Mouse (Mus musculus) MN1 (cell line): ENCODE results near the gene Clca3b.
"Not testable (repeated sequence)": the region's sequence is repeated elsewhere in the genome, so short reads cannot be mapped to it uniquely, and the experiment has no call there.

Source experiments
- DNase-seq: peaks from one replicate; pipeline ENCODE4 v3.0.0-alpha.2; 2016; ENCODE audit warnings: low spot score

Clca3b gene

DNA sequence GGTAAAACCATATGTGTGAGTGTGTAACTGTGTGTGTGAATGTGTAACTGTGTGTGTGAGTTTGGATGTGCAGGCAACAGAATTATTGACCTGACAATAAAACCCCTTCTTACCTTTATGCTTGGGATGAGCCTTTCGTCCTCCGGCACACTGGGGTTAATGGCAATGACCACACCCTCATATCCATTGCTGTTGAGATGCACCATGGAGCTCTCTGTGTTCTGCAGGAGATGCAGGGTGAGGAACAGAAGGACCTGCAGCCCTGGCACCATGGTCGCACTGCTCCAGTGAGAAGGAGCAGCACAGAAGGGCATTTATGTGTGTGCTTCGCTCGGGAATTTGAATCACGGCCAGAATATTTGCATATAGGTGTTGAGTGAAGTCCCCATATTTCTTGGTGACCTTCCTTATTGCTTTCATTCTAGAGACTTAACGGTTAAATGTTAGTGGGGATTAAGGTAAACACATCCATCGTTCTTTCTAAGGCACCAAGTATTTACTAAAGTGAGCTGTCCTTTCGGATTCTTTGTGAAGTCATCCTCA lies at the start of gene Clca3b:
TSS of gene Clca3b (minus strand) at position 344 of the 543 bp plus-strand sequence.
- not testable (repeated sequence) for DNase-seq

DNA sequence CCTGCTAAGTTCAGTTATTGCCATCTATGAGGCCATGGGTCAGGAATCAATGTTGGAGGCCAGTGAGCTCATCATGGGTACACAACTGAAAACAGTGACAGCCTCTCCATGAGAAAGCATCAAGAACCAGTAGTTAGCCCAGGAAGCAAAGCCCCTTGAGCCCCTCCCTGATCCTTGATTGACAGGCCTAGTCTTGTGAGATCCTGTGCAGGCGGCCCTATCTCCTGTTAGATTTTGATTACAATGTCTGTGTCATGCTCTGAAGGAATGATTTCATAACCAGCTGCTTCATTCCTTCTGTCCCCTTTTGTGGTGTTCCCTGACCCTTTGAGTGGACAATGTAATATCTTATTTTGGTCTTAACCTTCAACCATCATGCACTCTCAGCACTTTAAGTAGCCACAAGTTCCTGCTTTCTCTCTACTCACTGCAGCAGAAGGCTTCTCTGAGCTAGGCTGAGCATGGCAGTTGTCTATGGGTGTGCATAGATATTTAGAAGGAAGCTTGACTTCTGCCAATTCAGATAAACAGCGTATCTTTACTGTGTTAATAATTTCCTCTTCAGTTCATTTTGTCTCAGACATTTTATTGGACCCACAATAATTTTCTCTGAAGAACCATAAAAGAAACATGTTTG lies 48.0 kb upstream of the Clca3b start:
- DNase-seq = no peak

DNA sequence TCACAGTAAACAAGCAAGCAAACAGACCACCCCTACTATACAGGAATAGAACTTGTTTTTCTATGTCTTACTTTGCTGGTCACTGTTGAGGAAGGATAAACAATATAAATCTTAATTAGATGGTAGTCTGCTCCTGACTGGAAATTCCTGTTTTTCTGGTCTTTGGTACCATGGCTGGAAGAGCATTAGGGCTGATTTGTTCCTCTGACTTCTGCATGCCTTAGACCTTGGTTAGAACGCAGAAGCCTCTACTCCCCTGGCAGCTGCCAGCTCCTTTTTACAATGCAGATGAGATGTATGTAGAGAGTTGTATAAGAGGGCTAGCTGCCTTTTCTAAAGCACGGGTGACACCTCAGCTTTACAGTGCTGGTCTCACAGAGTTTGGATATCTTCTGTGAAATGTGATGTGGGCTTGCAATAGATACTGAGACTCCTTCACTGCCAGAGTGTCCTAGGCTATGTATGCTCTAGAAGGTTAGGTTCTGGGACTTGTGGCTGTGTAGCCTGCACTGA lies 41.1 kb upstream of the Clca3b start:
- DNase-seq = no peak

DNA sequence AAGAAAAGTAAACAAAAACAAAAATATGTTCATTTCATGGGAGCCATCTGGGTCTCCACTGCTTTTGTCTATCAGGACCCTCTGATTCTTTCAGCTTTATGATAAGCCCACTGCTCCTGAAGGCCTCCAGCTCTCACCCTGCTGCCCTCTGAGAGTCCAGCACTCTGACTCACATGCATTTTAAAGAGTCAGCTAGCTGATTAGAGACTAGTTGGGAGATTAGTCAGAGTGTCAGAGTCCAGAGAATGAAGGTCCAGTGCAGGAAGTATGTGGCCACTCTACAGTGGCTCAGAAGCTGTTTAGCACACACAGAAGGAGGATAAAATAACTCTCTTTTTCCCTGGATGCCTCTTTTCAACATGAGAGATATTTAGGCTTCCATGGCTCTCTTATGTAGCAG lies 37.8 kb upstream of the Clca3b start:
- no peak for DNase-seq

DNA sequence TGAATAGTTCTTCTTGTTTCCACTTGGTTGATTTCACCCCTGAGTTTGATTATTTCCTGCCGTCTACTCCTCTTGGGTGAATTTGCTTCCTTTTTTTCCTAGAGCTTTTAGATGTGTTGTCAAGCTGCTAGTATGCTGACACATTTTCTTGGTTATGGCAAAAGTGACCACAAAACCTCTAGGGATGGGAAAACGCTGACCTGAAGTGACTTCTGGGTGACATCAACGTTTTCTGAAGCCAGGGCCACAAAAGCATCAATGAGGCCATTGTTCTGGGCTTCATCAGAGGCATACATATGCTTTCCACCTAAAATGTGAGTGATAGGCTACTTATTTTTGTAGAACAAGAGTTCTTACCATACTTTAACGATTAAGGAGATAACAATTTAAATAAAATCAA lies 22.9 kb upstream of the Clca3b start:
- not testable (repeated sequence) for DNase-seq

DNA sequence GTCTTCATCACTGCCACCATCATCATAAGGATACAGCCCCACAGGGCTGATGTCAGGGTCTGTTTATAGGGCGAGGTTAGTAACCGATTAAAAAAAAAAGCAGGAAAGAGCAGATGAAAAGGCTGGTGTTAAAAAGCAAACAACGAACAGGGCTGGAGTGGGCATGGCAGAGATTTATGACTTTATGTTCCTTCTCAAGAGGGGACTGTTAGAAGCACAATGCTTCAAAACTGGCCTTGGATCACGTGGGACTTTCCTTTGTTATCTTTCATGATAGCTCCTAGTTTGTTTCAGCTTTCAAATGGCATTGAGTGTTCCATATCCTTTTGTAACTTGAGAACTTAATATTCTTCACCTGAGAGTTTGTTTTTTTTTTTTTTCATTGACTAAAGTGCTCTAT lies 427 bp upstream of the Clca3b start:
- no peak for DNase-seq

DNA sequence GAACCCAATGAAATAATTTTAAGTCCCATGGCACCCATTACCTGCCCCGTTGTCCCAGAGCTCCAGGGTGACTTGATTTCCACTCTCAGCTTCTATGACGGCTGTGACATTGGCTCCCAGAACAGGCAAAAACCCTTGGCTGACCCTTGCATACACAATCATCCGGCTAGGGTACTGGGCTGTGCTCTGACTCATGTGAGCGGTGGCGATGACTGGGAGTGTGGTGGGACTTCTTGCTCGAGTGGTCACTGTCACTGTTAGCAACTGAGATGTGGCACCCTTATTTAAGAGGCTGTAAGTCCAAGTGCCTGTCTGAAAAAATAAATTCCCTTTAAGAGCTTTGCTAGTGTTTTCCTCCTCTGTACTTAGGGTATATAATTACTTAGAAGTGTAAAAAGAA lies 21.9 kb downstream of the Clca3b start:
- no peak for DNase-seq

DNA sequence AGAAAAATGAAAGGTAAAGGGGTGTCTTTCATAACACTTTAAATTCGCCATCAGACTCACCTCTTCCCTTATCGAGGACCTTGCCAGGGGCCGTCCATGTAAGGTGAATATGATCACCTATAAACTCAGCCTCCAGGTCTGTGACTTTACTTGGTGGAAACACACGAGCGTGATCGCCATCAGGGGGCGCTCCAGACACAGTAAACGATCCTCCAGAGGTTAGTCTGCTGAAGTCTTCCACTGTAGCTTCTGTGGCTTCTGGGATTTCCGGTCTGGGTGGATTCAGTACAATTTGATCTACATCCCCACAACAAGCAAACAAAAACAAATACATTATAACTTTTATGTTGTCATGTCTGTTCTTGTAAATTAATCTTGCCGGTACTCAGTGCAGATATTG lies 24.0 kb downstream of the Clca3b start:
- DNase-seq = peak; percentile 68

DNA sequence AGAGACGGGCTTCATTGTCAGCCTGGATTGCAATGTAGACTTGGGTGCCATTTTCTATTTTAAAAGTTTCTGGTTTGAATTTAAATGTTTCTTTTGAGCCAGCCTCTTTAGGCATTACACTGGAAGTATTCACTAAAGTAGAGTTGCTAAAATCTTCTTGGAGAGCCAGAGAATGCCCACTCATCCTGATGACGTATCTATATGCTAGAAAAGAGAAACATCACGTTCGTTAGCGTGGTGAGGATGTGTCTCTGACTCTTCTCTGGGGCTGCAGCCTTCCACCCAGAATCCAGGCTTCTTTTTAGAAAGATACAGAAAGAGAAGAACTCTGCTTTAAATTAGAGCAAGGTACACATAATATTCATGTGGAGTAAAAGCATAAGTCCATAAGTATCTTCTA lies 25.8 kb downstream of the Clca3b start:
- DNase-seq = no peak

DNA sequence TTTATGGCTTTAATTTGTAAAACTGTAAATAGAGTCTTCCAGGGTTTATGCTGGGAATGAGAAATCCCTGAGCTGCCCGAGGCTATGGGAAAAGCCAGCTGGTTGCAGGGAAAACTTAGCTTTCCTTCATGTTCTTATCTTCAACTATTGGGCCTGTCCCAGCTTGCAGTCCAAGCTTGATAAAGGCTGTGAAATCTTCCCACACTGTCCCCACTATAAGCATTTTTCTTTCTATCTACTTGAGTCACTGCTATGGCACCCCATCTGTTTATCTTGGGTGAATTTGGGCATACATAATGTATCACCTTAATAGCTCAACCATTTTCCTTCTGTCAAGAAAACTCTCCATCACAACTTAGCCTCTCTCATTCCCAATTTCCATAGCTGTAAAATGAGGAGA lies 28.5 kb downstream of the Clca3b start:
- no peak for DNase-seq

DNA sequence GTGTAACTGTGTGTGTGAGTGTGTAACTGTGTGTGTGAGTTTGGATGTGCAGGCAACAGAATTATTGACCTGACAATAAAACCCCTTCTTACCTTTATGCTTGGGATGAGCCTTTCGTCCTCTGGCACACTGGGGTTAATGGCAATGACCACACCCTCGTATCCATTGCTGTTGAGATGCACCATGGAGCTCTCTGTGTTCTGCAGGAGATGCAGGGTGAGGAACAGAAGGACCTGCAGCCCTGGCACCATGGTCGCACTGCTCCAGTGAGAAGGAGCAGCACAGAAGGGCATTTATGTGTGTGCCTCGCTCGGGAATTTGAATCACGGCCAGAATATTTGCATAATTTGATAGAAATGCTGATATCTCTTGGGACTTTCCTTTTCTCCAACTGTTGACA lies 29.9 kb downstream of the Clca3b start, which contains the start of gene Clca3a2:
TSS of gene Clca3a2 (minus strand) at position 276 of the 400 bp plus-strand sequence.
- not testable (repeated sequence) for DNase-seq

DNA sequence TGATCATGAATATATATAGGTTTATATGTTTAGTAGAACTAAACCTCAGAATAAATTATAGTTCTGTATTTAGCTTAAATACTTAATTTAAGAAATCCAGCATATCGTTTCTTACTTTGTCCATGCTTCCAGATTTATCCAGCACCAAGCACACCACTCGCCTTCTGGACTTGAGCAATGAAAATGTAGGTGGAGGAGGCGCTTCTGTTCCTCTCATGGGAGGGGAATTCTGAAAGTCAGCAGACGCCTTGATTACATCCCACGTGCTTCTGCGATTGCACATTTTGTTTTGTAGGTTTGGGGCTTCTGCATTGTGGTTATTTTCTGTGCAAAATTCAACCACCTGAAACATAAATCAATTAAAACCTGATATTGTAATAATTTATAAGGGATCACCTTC lies 35.8 kb downstream of the Clca3b start:
- DNase-seq = not testable (repeated sequence)

DNA sequence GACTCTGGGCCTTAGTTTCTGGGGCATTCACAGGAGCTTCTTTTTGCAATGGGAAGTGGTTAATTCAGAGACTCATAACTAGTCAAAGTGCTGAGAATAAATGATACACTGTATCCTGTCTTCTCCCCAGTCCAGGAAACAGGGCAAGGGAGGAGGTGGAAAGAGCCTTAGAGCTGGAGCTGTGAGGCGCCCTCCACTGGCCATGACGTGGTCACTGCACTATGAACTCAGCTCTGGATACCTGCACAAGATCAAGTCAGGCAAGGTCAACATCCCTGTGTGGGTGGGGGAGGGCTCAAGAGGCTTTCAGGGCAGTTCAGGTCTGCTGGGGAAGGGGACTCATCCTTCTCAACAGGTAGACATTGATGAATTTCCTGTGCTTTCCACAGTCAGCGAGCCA lies 37.3 kb downstream of the Clca3b start:
- DNase-seq = no peak

DNA sequence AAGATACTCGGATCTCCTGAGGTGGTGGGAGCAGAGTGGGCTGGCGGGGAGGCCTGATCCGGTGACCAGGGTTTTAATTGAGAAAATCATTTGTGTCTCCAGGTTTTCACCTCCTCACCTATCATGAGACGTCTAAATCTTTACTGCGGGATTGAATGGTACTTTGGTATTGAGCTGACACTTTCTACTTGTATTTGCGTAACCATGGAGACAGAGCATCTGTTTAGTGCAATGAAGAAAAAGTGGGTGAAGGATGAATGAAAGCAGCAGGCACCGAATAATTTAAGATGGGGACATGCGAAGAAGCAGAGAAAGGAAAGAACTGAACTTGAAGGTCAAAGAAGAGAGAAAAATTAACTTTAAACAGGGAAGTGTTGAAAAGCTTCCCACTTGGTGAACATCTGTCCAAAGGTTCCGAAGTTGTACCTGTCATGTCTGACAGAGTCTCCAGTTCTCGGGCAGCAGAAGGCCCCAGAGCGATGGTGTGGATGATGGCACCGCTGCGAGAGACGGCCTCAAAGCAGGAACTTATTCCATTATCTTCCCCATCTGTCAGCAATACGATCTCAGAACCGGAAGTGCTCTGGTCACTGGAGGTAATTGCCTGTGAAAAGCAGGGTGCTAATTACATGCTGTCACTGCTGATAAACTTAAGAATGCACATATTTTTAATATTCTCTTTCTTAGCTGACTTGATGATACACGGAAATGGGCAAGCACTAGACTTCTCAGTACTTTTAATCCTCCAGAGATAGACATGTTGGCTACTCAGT lies 40.8 kb downstream of the Clca3b start:
- DNase-seq = not testable (repeated sequence)

DNA sequence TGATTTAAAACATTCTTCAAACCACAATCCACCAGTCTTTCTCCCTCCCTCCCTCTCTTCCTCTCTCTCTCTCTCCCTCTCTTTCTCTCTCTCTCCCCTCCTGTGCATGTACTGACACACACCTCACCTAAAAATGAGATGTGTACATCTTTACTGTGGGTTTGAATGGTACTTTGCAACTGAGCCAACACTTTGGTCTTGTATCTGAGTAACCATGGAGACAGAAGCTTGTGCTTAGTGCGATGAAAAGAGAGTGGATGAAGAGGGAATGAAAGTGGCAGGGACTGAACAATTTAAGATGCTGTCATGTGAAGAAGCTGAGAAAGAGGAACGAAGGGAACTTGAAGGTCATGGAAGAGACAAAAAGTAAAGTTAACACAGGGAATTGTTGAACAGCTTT lies 42.5 kb downstream of the Clca3b start:
- DNase-seq = not testable (repeated sequence)

DNA sequence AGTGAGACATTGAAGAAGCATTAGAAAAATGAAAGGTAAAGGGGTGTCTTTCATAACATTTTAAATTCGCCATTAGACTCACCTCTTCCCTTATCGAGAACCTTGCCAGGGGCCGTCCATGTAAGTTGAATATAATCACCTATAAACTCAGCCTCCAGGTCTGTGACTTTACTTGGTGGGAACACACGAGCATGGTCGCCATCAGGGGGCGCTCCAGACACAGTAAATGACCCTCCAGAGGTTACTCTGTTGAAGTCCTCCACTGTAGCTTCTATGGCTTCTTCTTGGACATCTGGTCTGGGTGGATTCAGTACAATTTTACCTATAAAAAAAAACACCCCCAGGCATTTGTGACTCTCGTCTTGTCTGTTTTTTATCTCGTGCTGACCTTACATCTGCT lies 47.3 kb downstream of the Clca3b start:
- DNase-seq = peak; percentile 15

DNA sequence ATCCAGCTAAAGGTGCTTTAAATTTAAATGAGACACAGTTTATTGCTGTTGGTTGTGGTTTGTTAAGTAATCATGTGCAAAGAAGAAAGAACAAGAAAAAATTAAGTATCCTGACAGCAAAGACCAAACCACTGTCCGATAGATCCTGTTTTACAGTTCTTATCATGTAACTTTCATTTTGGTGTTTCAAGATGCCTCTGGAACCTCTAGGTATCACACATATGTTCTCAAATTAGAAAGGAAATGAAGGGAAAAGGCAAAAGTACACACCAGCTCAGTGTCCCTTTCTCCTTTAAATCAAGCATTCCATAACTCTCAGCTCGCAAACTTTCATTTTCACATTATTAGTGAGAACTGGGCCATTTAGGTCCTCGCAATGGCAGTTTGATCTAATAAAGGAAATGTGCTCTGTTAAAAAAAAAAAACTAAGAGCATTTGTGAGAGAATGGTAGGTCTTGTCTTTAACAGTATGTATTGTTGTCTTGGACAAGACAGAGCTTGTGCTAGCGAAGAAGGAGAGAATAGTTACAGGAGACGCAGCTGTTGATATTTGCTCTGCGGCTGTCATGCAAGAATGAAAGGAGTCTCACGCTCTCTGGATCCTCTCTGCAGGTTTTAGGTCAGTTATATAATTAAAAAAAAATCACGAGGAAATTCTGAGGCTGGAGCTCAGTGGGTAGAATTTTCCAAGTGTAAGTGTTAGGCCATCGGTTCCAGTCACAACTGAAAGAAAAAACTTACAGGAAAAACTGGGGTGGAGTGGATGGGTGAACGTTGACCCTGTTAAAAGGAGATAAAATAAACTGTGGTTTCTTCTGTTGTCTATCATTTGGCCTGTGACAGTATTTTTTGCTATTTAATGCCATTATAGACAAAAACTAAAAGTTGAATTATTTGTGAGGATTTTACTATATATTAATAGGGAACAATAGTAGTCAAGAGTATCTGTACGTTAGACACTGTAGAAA lies 63.7 kb downstream of the Clca3b start:
- no peak for DNase-seq
